Mouse (Mus musculus): Measurements from ENCODE around the gene Btnl10. TPM values are rescaled to one million over a fixed set of nuclear protein-coding genes. Genes with fewer than 3 reads are reported as not detected.

The Btnl10 gene
- polyA plus RNA-seq (2017; shearing (Covaris generic)), result not detected

DNA sequence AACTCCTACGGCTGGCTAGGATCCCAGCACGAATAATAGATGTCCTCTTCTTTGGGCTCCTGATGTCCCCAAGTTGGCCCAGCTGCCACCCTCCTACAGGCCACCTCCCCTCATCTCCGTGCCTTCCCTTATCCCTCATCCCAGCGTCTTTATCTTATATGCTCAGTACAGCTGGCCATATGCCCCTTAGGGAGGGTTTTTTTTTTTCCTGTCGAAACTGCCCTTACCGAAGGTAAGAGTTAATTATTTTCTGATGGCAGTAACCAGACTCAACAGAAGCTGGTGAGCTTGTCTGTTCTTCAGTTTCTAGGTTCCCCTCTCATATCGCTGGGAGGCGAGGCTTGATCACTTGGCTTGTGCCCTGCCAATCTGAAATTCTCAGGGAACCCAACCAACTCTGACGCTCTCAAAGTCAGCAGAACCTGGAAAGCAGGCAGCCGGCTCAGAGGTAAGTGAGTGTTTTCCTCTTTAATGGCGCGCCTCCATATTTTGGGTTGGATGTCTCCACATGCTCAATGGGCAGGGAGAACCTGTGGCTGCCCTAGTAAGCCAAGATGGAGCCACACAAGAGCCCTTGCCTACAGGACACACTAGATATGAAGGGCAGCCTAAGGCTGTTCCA, at the start of gene Btnl10:
Gene Btnl10 (plus strand): TSS at position 164 of the 622 bp plus-strand sequence.
- no peak for ATAC-seq

DNA sequence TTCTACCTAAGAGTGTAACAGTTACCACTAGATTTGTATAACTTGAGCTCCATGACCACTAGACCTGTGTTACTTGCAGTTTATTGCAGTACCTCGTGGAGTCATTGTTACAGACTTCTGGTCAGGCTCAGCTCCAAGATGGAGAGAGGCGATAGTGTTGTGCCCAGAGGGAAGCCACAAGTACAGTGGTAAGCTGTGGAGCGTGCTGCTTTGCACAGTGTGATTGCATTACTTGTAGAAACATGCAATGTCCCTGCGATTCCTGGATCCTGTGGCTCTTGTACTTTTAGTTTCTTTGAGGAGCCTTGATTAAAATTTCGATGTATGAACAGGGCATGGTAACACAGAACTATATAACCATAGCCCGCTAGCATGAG, 49.8 kb upstream of the Btnl10 start:
- no peak for ATAC-seq

DNA sequence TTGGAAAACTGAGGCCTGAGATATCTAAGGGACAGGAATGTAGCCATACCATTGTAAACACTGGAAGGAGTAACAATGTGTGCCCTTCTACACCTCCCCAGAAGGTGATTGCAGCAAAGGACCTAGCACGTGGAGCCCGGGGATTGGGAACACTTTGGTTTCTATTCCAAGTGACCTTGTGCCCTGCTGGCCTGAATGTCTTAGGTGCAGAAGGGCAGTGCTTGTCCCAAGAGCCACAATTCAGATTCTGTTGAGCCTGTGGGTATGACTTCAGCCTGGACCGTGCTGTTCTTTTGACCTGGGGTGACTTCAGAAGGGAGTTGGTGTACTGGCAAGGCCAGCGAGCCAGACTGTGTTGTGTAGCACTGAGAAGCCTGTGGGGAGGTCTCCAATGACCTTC, 46.7 kb upstream of the Btnl10 start:
- no peak for ATAC-seq

DNA sequence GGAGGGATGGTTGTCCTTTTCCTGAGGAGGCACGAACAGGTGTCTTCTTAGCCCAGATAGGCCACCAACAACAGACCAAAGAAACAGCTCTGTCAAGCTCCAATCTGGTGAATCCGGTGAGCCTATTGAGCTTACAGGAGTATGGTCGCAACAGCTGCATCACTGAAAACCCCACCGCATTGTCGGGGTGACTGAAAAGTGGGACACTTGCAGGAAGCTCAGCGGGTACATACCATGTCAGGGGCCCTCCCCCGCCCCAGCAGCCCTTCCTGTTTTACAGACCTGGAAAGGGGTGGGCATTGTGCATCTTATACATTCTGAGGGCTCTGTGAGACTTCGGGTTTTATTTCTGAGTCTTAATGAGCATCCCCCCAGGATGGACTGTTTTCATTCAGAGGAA, 34.0 kb upstream of the Btnl10 start:
- ATAC-seq, result no peak

DNA sequence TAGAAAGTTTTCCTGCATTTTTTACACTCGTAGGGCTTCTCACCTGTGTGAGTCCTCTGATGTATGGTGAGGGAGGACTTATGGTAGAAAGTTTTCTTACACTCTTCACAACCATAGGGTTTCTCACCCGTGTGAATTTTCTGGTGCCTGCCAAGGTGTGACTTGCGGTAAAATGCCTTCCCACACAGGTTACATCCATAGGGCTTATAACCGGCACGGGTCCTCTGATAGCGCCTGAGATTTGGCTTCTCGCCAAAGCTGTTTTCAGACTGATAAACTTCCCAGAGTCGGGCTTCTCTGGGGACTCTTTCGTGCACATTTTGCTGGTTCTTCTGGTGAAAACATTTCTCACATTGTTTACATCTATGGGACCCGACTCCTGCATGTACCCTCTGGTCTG, 27.2 kb upstream of the Btnl10 start:
- no peak for ATAC-seq

DNA sequence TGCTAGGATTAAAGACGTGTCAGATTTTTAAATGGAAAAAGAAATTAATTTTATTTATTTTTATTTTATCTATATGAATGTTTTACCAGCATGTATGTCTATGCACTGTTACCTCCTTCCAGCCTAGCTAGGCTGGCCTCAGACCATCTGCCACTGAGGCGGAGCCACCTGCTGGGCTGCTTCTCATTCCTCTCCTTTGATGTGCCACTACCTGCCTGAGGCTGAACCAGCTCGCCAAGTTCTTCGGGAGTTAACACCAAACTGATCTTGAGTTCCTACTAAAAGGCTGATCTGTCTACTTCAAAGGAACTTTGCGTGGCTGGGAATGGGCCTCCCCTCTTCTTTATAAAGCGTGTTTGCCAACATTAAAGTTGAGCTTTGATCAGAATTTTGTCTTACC, 23.3 kb upstream of the Btnl10 start:
- ATAC-seq, result no peak

DNA sequence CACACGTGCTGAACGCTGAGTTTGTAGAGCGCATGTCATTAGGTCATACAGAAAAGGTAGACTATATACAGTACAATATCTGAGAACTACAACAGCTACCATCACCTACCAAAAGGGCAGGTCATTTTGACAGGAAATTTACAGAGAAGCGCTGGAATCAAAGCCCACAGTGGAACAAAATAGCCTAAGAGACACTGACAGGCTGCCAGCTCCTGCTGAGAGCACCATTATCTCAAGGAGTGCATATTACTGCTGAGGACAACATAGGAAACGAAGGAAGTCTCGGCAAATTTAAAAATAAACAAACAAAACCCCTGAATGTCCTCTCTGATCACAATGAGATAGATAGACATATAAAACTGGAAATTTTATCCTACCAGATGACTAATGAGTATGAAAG, 20.2 kb upstream of the Btnl10 start:
- no peak for ATAC-seq

DNA sequence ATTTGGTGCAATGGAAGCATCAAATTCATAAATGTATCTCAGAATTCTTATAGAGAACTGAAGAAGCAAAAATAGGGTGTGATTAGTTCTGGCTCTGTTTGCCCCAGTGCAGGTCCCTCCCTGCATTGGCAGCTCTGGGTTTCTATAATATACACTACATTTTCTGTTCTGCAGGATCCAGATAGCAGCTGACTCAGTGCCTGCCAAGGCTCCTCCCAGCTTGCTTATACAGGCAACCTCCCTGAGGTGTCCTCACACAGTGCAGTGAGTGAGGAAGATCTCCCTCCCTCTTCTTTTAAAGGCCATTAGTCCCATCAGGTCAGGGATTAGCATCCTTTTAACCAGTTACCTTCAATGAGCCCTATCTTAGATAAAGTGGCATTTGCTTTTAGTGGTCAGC, 16.6 kb upstream of the Btnl10 start:
- ATAC-seq, result no peak

DNA sequence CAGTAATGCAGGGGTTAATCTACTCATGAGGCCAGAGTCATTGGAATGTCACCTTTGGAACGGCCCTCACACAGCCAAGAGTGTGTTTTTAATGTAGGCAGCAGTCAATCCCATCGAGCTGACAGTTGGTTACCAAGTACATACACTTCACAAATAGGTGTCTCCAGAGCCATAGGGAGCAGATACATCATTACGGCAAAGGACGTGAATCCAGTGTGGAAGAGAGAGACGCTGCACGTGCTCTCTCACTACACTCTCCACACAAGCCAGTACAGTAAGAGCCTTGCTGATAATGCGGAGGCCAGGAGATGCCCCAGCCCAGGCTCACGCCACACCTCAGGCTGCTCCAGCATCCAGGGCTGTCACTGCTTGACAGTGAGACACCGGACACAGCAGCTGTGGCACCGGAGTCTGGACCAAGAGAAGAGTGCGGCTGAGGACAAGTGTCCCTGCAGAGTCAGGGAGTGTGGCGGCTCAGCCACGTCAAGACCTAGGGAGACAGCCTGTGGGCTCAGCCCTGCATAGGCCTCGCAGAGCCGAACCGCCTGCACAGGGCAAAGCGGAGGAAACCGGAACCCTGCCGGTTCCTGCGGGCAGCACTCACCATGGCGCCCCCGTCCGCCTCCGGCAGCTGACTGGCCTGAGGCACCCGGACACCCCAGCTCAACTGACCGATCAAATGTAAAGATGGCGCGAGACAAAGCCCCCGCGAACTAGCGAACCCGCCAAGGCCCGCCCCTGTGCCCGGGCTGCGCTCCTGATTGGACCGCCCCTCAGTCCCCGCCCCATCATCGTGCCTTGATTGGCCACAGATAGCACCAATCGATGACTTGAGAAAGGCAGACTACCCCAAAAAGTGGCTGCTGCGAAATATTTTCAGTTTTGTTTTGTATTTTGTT, 13.9 kb upstream of the Btnl10 start, which contains the start of gene Zfp39:
Gene Zfp39 (minus strand): TSS at position 715 of the 899 bp plus-strand sequence.
- peak; percentile 98 for ATAC-seq

DNA sequence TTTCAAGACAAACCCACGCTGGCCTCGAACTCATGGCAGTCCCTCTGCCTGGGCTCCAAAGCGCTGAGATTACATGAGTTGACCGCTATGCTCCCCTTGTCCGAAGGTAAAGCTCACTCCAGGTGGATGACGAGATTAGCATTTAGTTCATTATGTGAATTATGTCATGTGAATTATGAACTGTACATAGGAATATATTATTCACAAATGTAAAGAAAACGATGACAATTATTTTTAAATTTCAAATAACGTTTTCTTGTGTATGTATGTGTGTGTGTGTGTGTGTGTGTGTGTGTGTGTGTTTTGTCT, 13.3 kb upstream of the Btnl10 start:
- no peak for ATAC-seq

DNA sequence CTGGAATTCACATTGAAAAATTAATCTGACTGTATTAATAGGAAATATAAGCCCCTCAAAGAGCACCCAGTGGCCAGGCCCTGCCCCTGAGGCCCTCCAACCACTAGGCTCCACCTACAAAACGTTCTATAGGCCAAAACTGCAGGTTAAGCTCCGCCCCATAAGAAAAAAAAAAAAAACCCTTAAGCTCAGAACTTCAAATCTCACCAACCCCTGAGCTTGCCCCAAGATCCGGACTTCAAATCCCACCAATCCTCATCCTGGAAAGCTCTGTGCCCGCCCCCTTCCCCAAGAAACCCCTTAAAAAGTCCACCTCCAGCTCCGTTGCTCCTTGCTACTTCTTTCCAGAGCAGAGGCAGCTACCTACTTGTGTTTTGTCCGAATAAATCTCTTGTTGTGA, 12.9 kb upstream of the Btnl10 start:
- no peak for ATAC-seq

DNA sequence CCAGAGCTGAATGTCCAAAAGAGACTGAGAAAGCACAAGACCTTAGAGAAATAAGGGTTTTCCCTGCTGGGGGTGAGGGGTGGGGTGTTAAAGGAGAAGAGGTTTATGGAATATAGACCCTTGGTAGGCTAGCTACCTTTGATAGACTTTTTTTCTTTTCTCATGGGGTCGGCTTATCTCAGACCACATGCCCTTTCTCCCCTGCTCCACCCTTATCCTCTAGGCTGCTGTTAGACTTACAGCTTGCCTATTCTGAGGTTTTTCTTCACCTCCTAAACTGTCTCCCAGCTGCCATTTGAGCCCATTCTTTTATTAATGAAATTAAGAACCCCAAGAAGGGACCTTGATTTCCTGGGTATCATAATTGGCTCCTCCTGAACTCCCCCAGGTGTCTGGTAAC, 3.9 kb upstream of the Btnl10 start:
- no peak for ATAC-seq

DNA sequence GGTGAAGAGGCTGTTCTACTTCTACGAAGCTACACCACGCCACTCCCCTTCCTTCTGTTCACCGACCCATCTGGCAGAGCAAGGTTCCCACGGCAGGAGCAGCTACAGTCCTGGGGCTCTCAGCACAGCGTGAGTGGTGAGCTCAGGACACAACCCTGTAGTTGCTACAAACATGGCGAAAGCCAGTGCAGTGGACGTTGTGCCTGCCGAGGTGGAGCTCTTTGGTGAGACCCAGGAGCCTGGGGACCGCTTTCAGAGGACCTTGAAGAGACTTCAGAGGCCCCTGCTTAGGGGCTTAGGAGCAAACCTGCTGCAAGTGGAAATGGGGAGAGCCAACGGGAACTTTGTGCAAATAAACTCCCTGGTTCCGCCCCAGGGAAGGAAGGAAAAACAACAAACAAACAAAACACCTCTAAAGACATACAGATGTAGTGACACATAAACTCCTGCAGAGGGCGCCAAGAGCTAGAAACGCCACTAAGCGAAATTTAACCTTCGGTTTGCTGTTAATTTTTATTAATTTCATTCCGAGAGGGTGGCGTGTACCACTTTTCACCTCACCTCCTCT, 3.2 kb upstream of the Btnl10 start:
- no peak for ATAC-seq

DNA sequence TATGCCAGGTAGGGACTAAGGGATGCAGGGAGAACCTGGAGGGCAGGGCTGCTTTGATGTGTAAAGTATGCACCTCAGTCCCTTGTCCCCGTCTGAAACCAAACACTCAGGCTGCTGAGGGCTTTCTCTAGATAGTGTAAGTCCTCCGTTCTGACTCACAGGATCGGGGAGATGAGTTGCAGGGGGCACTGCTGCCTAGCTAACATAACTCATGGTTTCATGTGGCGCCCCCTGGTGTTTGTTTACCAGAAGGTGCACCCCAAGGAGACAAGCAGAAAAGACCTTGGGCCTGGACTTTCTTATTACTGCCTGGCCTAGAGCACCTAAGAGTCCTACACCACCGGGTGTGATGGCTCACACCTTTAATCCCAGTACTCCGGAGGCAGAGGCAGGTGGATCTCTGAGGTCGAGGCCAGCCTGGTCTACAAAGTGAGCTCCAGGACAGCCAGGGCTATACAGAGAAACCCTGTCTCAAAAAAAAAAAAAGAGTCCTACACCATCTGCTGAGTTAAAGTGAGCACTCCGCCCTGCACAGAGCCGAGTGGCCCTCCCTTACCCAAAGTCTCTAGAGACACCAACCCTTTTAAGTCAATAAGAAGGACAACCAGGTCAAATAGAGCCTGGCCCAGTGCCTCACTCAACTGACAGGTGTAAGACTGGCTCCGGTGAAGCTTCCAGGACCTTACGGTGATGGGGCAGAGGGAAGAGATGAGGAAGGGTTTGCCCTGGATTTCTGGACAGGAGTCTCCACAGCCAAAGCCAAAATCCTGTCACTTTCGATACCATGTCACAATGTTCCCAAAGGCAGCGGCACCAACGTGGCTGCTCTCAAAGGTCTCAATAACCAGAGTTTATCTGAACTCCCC, 596 bp upstream of the Btnl10 start:
- peak; percentile 28 for ATAC-seq

DNA sequence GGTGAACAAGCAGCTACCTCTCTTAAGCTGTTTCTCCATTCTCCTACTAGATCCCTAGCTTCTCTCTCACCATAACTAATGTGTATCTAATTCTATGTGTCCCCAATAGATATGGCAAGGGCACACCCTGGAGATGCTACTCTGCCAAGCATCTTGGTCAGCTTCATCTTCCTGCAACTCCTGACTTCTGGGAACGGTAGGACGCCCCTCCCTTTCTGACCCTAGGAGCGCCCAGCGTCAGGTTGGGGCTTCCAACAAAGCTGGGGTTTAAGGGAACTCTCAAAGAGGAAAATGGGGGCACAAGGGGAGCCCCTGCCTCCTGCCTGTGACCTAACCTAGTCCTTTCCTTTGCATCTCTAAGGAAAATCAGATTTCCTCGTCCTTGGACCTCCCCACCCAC, 1.1 kb downstream of the Btnl10 start:
- ATAC-seq, result no peak

DNA sequence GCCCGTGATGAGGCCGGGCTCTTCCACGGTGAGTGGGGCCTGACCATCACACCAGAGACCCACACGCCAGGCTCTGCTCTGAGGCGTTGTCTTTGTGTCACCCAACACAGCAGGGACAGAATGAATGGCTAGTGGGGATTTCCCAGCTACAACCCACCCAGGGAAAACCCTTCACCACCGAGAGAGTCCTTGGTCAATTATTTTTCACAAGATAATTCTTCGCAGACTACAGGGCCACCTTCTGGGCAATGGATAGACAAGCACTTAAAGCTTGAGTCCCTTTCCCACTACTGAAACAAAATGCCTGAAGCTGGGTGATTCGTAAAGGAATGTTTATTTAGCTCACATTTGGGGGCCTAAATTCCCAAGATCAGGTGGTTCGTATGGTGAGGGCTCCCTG, 4.7 kb downstream of the Btnl10 start:
- no peak for ATAC-seq

DNA sequence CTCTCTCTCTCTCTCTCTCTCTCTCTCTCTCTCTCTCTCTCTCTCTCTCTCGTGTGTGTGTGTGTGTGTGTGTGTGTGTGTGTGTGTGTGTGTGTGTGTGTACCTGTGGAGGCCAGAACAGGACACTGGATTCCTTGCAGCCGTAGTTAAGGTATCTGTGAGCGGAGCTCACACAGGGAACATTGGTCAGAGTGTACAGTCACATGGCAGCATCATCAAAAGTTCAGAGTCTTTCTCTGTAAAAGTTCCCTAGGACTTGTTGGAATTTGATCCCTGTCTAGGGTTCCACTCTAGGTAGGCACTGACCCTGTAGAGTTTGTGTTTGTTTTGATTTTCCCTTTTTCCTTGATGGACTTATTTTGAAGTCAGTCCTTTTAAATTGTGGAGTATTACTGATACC, 8.9 kb downstream of the Btnl10 start:
- ATAC-seq, result no peak

DNA sequence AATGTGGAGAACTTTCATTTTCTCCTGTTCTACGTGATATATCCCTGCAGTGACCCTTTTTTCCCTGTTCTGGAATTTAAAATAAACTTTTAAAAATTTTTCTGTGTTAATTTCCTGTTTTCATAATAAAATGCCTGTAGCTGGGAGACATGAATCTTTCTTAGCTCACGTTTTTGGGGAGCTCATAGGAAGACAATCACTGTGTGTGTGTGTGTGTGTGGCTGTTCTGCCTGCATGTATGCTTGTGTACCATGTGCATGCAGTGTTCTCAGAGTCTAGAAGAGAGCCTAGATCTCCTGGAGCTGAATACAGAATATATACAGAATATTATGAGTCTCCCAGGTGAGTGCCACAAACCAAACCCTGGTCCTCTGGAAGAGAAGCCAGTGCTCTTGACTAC, 9.3 kb downstream of the Btnl10 start:
- no peak for ATAC-seq

DNA sequence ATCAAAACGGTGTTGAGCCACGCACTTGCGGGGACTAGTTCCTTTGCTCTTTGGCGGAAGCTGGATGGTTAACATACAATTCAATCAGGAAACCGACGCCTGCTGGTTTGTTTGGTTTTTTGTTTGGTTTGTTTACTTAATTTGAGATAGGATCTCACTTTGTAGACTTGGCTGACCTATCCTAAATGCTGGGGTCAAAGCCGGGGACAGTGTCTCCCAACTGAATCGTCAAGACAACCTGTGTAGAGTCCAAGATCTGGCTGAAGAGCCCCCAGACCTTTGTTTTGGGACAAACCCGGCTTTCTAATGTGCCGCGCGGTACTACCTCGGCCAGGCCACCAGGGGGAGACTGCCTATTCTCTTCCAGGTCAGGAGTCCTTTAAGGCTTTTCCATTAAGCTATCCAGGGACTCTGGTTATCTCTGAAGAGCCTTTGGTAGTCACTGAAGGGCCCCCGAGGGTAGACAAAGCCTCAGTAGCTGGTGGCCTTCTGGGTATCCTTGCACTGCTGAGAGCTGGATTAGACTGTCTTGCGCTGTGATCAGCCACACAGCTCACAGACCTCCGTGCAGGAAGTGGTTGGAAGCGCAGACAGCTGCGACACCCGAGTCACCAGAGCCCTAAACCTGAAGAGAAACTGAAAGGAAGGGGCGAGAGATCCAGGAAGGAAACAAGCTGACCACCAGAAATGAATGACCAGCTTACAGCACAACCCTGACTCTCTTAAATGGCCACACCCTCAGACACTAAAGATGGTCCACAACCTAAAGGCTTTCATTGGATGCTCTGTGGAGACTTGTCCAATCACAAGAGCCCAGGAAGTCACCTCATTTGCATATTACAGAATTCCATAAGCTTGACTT, 10.3 kb downstream of the Btnl10 start:
- ATAC-seq, result peak; percentile 97

DNA sequence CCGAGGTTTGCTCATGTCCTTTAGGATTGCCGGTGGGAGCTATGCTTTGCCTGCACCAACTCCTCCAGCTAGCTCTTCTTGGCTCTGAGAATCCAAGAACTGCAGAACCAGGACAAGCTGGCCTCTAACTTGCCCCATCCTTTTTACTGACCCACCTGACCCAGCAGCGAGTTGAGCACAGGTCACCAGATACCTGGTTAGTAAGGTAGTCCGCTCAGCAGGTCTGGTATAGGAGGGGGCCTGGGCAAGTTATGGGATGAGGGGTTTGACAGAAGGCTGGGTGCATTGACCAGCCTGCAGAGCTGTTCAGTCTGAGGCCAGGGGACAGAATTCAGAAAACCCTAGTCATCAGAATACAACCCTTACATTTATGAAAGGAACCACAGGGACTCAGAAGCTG, 11.3 kb downstream of the Btnl10 start:
- ATAC-seq, result no peak

DNA sequence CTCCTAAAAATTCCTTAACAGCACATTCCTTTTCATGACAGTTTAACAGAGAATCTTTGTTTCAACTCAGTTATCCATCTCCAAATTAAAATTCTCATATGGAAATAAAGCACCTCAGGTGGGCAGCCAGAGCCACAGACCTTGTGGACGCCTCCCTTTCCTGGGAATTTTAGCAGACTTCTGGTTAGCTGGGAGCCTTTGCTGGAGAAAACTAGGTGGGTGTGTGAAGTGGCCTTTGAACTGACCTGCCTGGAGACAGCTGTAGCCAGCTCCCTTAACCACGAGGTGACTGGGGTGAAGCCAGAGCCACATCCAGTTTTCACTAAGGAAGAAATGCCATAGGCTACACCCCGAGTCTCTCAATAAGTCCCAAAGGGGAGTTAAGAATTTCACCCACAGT, 11.9 kb downstream of the Btnl10 start:
- ATAC-seq, result no peak

DNA sequence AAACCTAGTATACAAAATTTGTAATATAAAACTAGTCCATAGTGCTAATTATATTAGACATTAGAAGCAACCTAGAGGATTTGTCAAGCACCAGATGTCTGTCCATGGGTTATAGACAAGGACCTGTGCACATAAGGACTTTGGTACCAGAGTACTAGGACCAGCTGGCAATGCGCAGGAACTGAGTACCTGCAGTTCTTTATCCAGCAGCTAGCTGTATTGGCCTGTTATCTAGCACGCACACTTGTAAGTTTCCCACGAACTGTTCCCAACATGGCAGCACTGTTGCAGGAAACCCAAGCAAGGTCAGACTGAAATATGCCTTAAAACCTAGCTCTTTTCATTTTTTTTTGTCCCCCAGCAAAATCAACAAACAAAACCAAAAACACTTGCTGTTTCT, 12.5 kb downstream of the Btnl10 start:
- ATAC-seq, result no peak
